Mouse (Mus musculus) neural tube, embryonic 11.5 days (tissue): ENCODE data around the gene Tcte1. TPM values are rescaled to one million over a fixed set of nuclear protein-coding genes. Genes with fewer than 3 reads are reported as not detected.

Experiments
- ATAC-seq: fragments of 200-750 bp; cut with Nextera tagmentation; 2 replicates; pipeline ENCODE4 v1.8.0; 2017; ENCODE audit warnings: moderate number of reproducible peaks, mild to moderate bottlenecking, moderate TSS enrichment, moderate library complexity; ENCODE audit not compliant: insufficient read depth, low FRiP score, low TSS enrichment
- DNase-seq: peaks from one replicate; pipeline ENCODE4 v3.0.0-alpha.2; 2015; ENCODE audit warnings: low spot score
- H3K27ac ChIP-seq: fragments of 300-500 bp; sonication (generic); 2 replicates; pipeline ENCODE4 v1.5.1; 2014; ENCODE audit warnings: low read depth, mild to moderate bottlenecking, low read length
- H3K27me3 ChIP-seq: fragments of 300-500 bp; sonication (generic); 2 replicates; pipeline ENCODE4 v1.6.1; 2014; ENCODE audit warnings: mild to moderate bottlenecking, low read length, mixed read lengths; ENCODE audit not compliant: control insufficient read depth, insufficient read depth
- H3K36me3 ChIP-seq: fragments of 300-500 bp; sonication (generic); 2 replicates; pipeline ENCODE4 v1.6.1; 2014; ENCODE audit warnings: mild to moderate bottlenecking, low read length, moderate library complexity, mixed read lengths; ENCODE audit not compliant: control insufficient read depth, insufficient read depth
- H3K4me1 ChIP-seq: fragments of 300-500 bp; sonication (generic); 2 replicates; pipeline ENCODE4 v1.6.1; 2014; ENCODE audit warnings: low read length, mixed read lengths; ENCODE audit not compliant: control insufficient read depth, insufficient read depth
- H3K4me2 ChIP-seq: fragments of 300-500 bp; sonication (generic); 2 replicates; pipeline ENCODE4 v1.6.1; 2014; ENCODE audit warnings: low read depth, mild to moderate bottlenecking, moderate library complexity
- H3K4me3 ChIP-seq: fragments of 300-500 bp; sonication (generic); 2 replicates; pipeline ENCODE4 v1.5.1; 2014; ENCODE audit warnings: low read depth, low read length
- H3K9ac ChIP-seq: fragments of 300-500 bp; sonication (generic); 2 replicates; pipeline ENCODE4 v1.6.1; 2014; ENCODE audit warnings: mild to moderate bottlenecking, low read length
- H3K9me3 ChIP-seq: fragments of 300-500 bp; sonication (generic); 2 replicates; pipeline ENCODE4 v1.6.1; 2016; ENCODE audit warnings: low read length; ENCODE audit not compliant: control insufficient read depth
- WGBS: fragments of 180-500 bp; shearing (Covaris S2); extraction: QIAGEN DNeasy Blood & Tissue Kit; methylation state at CpG from one replicate; pipeline ENCODE4 v1.1.7; 2014; 5-methylcytosine and 5-hydroxymethylcytosine counted together
- polyA plus RNA-seq: library from polyadenylated mRNA; unstranded; fragments of >200 nt; fragmentation: Nextera tagmentation; extraction: Ambion mirVana; gene quantifications from 2 replicates; pipeline ENCODE4 v1.2.1, GENCODE M21; 2014

Gene Tcte1
- polyA plus RNA-seq, 1 experiment from 2014 or later: 1.8 TPM

DNA sequence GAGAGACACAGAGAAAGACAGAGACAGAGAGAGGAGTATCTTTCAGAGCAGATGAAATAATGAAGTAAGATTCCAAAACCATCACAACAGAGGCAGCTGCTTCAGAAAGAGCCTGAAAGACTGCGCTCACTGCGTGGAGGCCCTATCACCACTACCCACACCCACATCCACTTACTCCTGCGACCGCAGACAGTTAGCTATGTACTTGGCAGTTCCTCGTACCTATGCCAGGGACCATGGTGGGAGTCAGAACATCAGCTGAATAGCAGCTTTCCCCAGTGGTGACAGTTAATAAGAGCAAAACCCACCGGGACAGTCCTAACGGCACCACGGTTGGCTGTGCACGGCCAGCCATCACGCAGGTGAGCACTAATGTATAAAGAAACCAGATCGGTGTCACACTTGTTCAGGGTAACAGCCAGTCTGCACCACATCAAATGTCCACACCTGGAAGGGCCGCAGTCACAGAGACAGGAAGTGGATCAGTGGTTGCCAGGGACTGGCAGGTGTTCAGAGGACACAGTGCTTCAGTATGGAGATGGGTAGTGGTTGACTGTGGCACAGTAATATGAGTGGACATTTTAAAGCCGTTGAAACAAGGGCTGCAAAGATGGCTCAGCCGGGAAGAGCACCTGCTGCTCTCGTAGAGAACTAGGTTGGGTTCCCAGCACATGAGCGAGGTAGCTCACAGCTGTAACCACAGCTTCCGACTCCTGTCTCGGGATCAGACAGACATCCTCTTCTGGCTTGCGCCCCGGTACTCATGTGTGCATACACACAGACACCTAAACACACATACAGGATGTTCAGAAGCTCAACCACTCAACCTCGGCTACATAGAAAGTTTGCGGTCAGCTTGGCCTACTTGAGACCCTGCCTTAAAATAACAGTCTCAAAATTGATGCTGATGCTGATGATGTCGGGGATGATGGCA, 34.6 kb upstream of the Tcte1 start:
- no peak for DNase-seq
- no peak overlapping the region for H3K27ac ChIP-seq
- 88% methylated on average over 23 of the region's 23 CpGs for WGBS

DNA sequence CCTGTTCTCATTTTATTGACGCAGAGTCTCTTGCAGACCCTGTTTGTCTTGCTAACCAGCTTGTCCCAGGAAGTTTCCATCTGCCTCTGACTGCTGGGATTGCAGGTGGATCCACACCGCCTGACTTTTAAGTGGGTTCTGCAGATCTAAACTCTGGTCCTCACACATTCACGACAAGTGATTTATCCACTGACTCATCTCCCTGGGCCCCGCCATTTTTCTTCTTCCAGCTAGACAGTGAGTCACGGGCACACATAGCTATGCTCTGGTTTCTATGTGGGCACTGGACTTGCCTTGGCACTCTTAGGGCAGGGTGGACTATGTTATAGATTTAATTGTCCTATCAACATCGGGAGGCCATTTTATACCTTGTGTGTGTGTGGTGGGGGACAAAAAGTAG, 33.5 kb upstream of the Tcte1 start:
- Histone ChIP-seq H3K9ac (no peak overlapping the region), H3K27ac (no peak overlapping the region), H3K27me3 (no peaks in the 10 kb centered on the region), H3K9me3 (no peaks in the 10 kb centered on the region), H3K4me3 (no peak overlapping the region), H3K36me3 (no peaks in the 10 kb centered on the region), H3K4me2 (no peak overlapping the region), H3K4me1 (no peaks in the 10 kb centered on the region)
- 90% methylated on average over 6 of the region's 6 CpGs for WGBS
- DNase-seq (no peak), ATAC-seq (no peak)

More for the DNA sequence above, 34.6 kb upstream of the Tcte1 start:
- Histone ChIP-seq H3K9me3 (no peaks in the 10 kb centered on the region), H3K36me3 (no peaks in the 10 kb centered on the region), H3K4me1 (no peaks in the 10 kb centered on the region), H3K4me3 (no peak overlapping the region), H3K9ac (no peak overlapping the region), H3K27me3 (no peaks in the 10 kb centered on the region), H3K4me2 (no peak overlapping the region)
- no peak for ATAC-seq

DNA sequence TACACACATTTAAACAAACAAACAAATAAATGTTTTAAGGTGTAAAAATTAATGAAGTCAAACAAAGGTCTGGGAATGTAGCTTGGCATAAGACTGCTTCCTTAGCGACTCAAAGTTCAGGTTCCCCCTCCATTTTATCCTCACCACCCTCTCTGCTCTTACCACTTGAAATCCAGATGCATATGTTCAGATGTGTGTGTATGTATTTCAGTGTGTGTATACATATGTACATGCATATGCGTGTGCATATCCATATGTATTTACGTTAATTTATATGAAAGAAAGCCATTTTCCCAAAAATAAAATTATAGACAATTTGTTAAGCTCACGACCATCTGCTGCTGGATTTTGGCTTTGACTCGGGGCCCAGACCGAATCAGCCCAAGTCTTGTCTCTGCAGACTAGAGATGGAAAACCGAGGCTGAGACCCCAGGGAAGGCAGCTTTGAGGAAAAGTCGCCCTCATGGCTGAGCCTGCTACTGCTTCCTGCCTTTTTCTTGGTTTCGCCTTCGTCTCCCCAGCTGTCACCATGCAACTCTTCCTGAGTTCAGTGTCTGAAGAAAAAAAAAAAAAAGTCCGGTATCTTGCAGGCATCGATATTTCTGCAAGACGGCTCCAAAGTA, 32.6 kb upstream of the Tcte1 start:
- H3K9me3 ChIP-seq: no peaks in the 10 kb centered on the region
- no peaks in the 10 kb centered on the region for H3K4me1 ChIP-seq
- no peak overlapping the region for H3K27ac ChIP-seq
- H3K4me3 ChIP-seq: no peak overlapping the region
- no peak for ATAC-seq
- H3K4me2 ChIP-seq: no peak overlapping the region
- WGBS: 81% methylated on average over 13 of the region's 13 CpGs
- no peaks in the 10 kb centered on the region for H3K27me3 ChIP-seq
- DNase-seq: no peak
- H3K9ac ChIP-seq: no peak overlapping the region
- H3K36me3 ChIP-seq: no peaks in the 10 kb centered on the region

DNA sequence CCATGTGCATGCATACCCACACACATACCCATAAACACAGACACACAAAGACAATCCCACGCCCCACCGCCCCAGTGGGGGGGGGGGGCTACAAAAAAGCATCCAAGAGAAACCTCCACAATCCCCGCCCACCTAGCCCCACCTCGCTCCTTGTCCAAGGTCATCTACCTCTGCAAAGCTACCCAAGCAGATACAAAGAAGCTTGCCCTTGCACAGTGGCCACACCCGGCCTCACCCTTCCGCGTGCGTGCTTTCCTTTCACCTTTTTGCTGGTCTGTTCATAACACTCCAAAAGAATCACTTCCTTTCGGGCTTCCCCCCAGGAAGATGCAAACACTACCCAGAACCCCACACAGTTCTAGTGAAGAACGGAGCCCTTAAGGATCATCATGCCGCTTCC, 27.8 kb upstream of the Tcte1 start:
- H3K27me3 ChIP-seq: no peaks in the 10 kb centered on the region
- no peak overlapping the region for H3K4me2 ChIP-seq
- 82% methylated on average over 11 of the region's 11 CpGs for WGBS
- H3K9ac ChIP-seq: no peak overlapping the region
- H3K4me3 ChIP-seq: no peak overlapping the region
- ATAC-seq: no peak
- no peaks in the 10 kb centered on the region for H3K9me3 ChIP-seq
- H3K4me1 ChIP-seq: no peaks in the 10 kb centered on the region
- no peak for DNase-seq
- H3K36me3 ChIP-seq: no peaks in the 10 kb centered on the region
- H3K27ac ChIP-seq: no peak overlapping the region

DNA sequence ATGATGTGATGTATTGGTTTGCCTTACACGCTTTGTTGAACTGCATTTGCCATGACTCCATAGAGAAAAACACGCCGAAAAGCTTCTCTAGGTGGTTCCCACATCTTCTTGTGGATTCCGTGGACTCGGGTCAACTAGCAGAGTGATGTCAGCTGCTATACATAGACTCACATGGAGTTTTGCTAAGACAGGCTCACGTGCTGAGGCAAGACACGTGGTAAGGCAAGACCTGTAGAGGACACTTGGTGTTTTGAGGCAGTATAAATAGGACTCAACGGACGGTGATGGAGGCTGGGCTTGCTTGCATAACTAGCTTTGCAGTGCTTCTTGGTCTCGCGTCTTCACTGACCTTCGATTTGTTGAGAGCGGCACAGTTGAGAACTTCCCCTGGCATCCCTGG, 24.8 kb upstream of the Tcte1 start:
- no peaks in the 10 kb centered on the region for H3K4me1 ChIP-seq
- ATAC-seq: no peak
- no peak overlapping the region for H3K9ac ChIP-seq
- DNase-seq: no peak
- H3K9me3 ChIP-seq: no peaks in the 10 kb centered on the region
- no peaks in the 10 kb centered on the region for H3K36me3 ChIP-seq
- H3K27me3 ChIP-seq: no peaks in the 10 kb centered on the region
- no peak overlapping the region for H3K27ac ChIP-seq
- H3K4me2 ChIP-seq: no peak overlapping the region
- WGBS: 84% methylated on average over 13 of the region's 13 CpGs
- H3K4me3 ChIP-seq: no peak overlapping the region

DNA sequence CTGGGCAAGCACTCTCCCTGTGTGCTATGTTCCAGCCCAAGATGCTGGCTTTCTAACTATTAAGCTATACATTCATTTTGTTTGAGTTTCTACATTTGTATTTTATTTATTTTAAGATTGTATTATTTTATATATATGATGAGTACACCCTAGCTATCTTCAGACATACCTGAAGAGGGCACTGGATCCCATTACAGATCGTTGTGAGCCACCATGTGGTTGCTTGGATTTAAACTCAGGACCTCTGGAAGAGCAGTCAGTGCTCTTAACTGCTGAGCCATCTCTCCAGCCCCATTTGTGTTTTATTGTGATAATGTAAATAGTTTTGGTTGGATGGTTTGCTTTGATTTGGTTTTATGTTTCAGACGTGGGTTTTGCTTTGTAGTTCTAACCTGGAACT, 23.7 kb upstream of the Tcte1 start:
- ATAC-seq: no peak
- H3K9ac ChIP-seq: no peak overlapping the region
- H3K4me3 ChIP-seq: no peak overlapping the region
- no peak for DNase-seq
- no peak overlapping the region for H3K4me2 ChIP-seq
- no peaks in the 10 kb centered on the region for H3K36me3 ChIP-seq
- H3K4me1 ChIP-seq: no peaks in the 10 kb centered on the region
- no peaks in the 10 kb centered on the region for H3K27me3 ChIP-seq
- no peak overlapping the region for H3K27ac ChIP-seq
- H3K9me3 ChIP-seq: no peaks in the 10 kb centered on the region
- 48% methylated on average over 2 of the region's 2 CpGs for WGBS

DNA sequence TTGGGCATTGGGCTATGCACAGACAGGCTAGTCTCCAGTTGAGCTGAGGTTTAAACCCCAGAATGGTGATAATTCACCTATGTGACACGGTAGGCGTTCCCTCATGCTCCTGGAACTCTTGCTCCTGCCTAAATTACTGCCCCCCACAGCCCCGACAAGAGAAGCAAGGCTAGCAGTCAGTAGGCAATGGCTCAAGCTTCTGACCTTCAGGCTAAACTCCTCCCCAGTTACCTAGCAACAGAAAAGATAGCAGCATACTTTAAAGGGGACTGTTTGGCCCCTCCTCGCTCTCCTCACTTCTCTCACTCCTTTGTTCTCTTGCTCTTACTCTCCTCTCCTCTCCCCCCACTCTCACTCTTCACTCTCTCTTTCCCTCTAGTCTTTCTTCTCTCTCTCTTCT, 22.3 kb upstream of the Tcte1 start:
- H3K27ac ChIP-seq: no peak overlapping the region

DNA sequence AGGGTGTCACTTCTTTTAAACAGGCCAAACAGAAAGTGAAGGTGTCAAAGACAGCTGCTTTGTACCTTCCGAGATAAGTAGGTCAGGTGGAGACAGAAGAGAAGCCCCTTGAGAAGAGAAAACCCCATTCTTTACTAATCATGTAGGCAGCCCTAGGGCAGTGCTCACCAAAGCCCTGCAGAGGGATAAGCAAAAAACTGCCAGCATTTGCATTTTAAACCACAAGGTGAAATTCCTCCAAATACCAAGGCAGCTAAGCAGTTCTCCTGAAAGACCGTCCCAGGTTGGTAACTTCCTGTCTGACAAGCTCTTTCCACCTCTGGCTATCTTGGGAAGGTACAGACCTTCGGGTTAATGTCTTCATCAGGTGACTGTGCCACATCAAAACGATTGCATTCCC, 20.9 kb upstream of the Tcte1 start:
- Histone ChIP-seq H3K9me3 (no peaks in the 10 kb centered on the region), H3K4me1 (peaks cover 5% of the 10 kb centered on the region; the same call in 1 of the 2 replicates), H3K4me3 (no peak overlapping the region), H3K4me2 (no peak overlapping the region), H3K27me3 (no peaks in the 10 kb centered on the region), H3K9ac (no peak overlapping the region), H3K36me3 (no peaks in the 10 kb centered on the region), H3K27ac (no peak overlapping the region)
- no peak for DNase-seq
- 61% methylated on average over 4 of the region's 4 CpGs for WGBS
- ATAC-seq: no peak

More for the DNA sequence above, 22.3 kb upstream of the Tcte1 start:
- no peaks in the 10 kb centered on the region for H3K36me3 ChIP-seq
- H3K9me3 ChIP-seq: no peaks in the 10 kb centered on the region
- no peaks in the 10 kb centered on the region for H3K27me3 ChIP-seq
- 25% methylated on average over 4 of the region's 4 CpGs for WGBS
- H3K4me3 ChIP-seq: no peak overlapping the region
- DNase-seq: no peak
- H3K4me2 ChIP-seq: no peak overlapping the region
- no peak for ATAC-seq
- no peak overlapping the region for H3K9ac ChIP-seq
- H3K4me1 ChIP-seq: no peaks in the 10 kb centered on the region
